ENCODE assay signal across 8 mouse cellular contexts in genomic region chr5:32136301-32136863, GRCm38 (mm10). TPM values are rescaled to one million over a fixed set of nuclear protein-coding genes. Genes with fewer than 3 reads are reported as not detected.
DNase-seq lines count a peak whose midpoint lies in the region; ATAC-seq and TF ChIP-seq lines count a peak whose summit lies in the region.

No protein-coding gene starts in this region.

- under 1% methylated on average over 54 of the region's 63 CpGs for WGBS in intestine, postnatal 0 days
- WGBS in limb, embryonic 14.5 days, result under 1% methylated on average over 48 of the region's 63 CpGs
- 0% methylated on average over 57 of the region's 63 CpGs for WGBS in midbrain, embryonic 16.5 days
- WGBS in stomach, embryonic 14.5 days, result under 1% methylated on average over 52 of the region's 63 CpGs

- H3K27me3 ChIP-seq in intestine, postnatal 0 days (replicated peaks; ENCODE audit: control insufficient read depth, insufficient read depth, low read length), result no peaks in the 10 kb centered on the region
- H3K27me3 ChIP-seq in limb, embryonic 14.5 days (ENCODE audit: control insufficient read depth, insufficient read depth, low read length), result no peaks in the 10 kb centered on the region
- peaks cover 41% of the 10 kb centered on the region for H3K27me3 ChIP-seq in midbrain, embryonic 16.5 days (ENCODE audit: control insufficient read depth, insufficient read depth, low read depth, low read length)
- H3K27me3 ChIP-seq in stomach, embryonic 14.5 days (ENCODE audit: control insufficient read depth, insufficient read depth, low read length), result no peaks in the 10 kb centered on the region

- H3K9ac ChIP-seq in intestine, postnatal 0 days (ENCODE audit: low read depth, low read length), result peak overlapping the region; percentile 92
- peak overlapping the region; percentile 67 for H3K9ac ChIP-seq in limb, embryonic 14.5 days (ENCODE audit: low read depth, low read length, severe bottlenecking)
- peak overlapping the region; percentile 77 for H3K9ac ChIP-seq in midbrain, embryonic 16.5 days (ENCODE audit: low read depth, low read length)
- peak overlapping the region; percentile 97 for H3K9ac ChIP-seq in stomach, embryonic 14.5 days (replicated peaks; ENCODE audit: low read depth, low read length)

- 0 out of 2 replicates have a peak, but pooled peaks have one; percentile 1 for ATAC-seq in granulocyte monocyte progenitor cell, adult 5-6 weeks (replicated peaks; ENCODE audit: poor library complexity, severe bottlenecking)
- no peak for ATAC-seq in intestine, postnatal 0 days
- ATAC-seq in limb, embryonic 14.5 days (ENCODE audit: low FRiP score, low read depth), result no peak
- no peak for ATAC-seq in midbrain, embryonic 16.5 days
- ATAC-seq in stomach, embryonic 14.5 days (ENCODE audit: insufficient number of reproducible peaks, insufficient read depth, low FRiP score, low read depth), result no peak

- no peaks in the 10 kb centered on the region for H3K36me3 ChIP-seq in intestine, postnatal 0 days (ENCODE audit: control insufficient read depth, insufficient read depth)
- no peaks in the 10 kb centered on the region for H3K36me3 ChIP-seq in limb, embryonic 14.5 days (ENCODE audit: control insufficient read depth, insufficient read depth, low read length)
- no peaks in the 10 kb centered on the region for H3K36me3 ChIP-seq in midbrain, embryonic 16.5 days (ENCODE audit: control insufficient read depth, insufficient read depth, low read length)
- H3K36me3 ChIP-seq in stomach, embryonic 14.5 days (ENCODE audit: control insufficient read depth, insufficient read depth, low read length), result no peaks in the 10 kb centered on the region; the same call in 1 of the 2 replicates

- H3K4me2 ChIP-seq in intestine, postnatal 0 days (replicated peaks; ENCODE audit: low read depth), result peak overlapping the region; percentile 86
- H3K4me2 ChIP-seq in limb, embryonic 14.5 days (replicated peaks; ENCODE audit: low read depth, low read length, severe bottlenecking), result peak overlapping the region; percentile 82
- peak overlapping the region; percentile 97 for H3K4me2 ChIP-seq in midbrain, embryonic 16.5 days (ENCODE audit: low read length)
- peak overlapping the region; percentile 72 for H3K4me2 ChIP-seq in stomach, embryonic 14.5 days (replicated peaks; ENCODE audit: low read depth, low read length)

- peaks cover 5% of the 10 kb centered on the region; the same call in 1 of the 2 replicates for H3K4me1 ChIP-seq in cortical plate, adult 2 months (ENCODE audit: control insufficient read depth, insufficient read depth, low read length)
- peaks cover 5% of the 10 kb centered on the region; the same call in 1 of the 2 replicates for H3K4me1 ChIP-seq in intestine, postnatal 0 days (replicated peaks; ENCODE audit: control insufficient read depth, insufficient read depth, low read length)
- H3K4me1 ChIP-seq in limb, embryonic 14.5 days (ENCODE audit: control insufficient read depth, insufficient read depth, low read length), result peaks cover 18% of the 10 kb centered on the region
- peaks cover 18% of the 10 kb centered on the region for H3K4me1 ChIP-seq in midbrain, embryonic 16.5 days (ENCODE audit: control insufficient read depth, insufficient read depth, low read length)
- H3K4me1 ChIP-seq in stomach, embryonic 14.5 days (ENCODE audit: control insufficient read depth, insufficient read depth, low read length), result peaks cover 21% of the 10 kb centered on the region; the same call in 1 of the 2 replicates

- DNase-seq in left cerebral cortex, adult 18-20 months (ENCODE audit: low spot score in 2 of 2), result peak; percentile 39 to 58
- DNase-seq in left cerebral cortex, adult 11 months (ENCODE audit: low spot score), result no peak
- peak; percentile 38 for DNase-seq in limb, embryonic 14.5 days (ENCODE audit: low spot score)

- H3K9me3 ChIP-seq in intestine, postnatal 0 days (ENCODE audit: control insufficient read depth), result no peaks in the 10 kb centered on the region
- H3K9me3 ChIP-seq in limb, embryonic 14.5 days (ENCODE audit: control insufficient read depth, low read length), result no peaks in the 10 kb centered on the region
- no peaks in the 10 kb centered on the region for H3K9me3 ChIP-seq in midbrain, embryonic 16.5 days (replicated peaks; ENCODE audit: control insufficient read depth, low read length, poor library complexity, severe bottlenecking)
- no peaks in the 10 kb centered on the region for H3K9me3 ChIP-seq in stomach, embryonic 14.5 days (ENCODE audit: control insufficient read depth, low read depth, low read length)

- no peak for TF ChIP-seq CTCF in cortical plate, adult 2 months (IDR thresholded peaks at IDR 0.05; ENCODE audit: extremely low read depth, insufficient read depth, low read length)
- no peak; the same call in 1 of the 2 replicates for TF ChIP-seq CTCF in intestine, postnatal 0 days (IDR thresholded peaks at IDR 0.05; ENCODE audit: low read depth)

- peak overlapping the region; percentile 75 for H3K27ac ChIP-seq in cortical plate, adult 2 months (ENCODE audit: insufficient read depth, low read length)
- H3K27ac ChIP-seq in intestine, postnatal 0 days (ENCODE audit: low read depth, low read length), result peak overlapping the region; percentile 97
- H3K27ac ChIP-seq in limb, embryonic 14.5 days (replicated peaks; ENCODE audit: low read depth, low read length), result peak overlapping the region; percentile 95
- peak overlapping the region; percentile 72 for H3K27ac ChIP-seq in midbrain, embryonic 16.5 days (ENCODE audit: low read length)
- peak overlapping the region; percentile 100 for H3K27ac ChIP-seq in stomach, embryonic 14.5 days (ENCODE audit: low read length)

- H3K4me3 ChIP-seq in cortical plate, adult 2 months (ENCODE audit: insufficient read depth, low read length), result peak overlapping the region; percentile 33
- peak overlapping the region; percentile 73 for H3K4me3 ChIP-seq in intestine, postnatal 0 days (ENCODE audit: low read depth, low read length)
- peak overlapping the region; percentile 63 for H3K4me3 ChIP-seq in limb, embryonic 14.5 days (replicated peaks; ENCODE audit: low read length)
- H3K4me3 ChIP-seq in midbrain, embryonic 16.5 days (ENCODE audit: low read depth, low read length), result peak overlapping the region; percentile 68
- peak overlapping the region; percentile 84 for H3K4me3 ChIP-seq in stomach, embryonic 14.5 days (ENCODE audit: low read depth, low read length)

- TF ChIP-seq POLR2A in cortical plate, adult 2 months (IDR thresholded peaks at IDR 0.05; ENCODE audit: extremely low read depth, insufficient read depth, low read length), result no peak
- TF ChIP-seq POLR2A in limb, embryonic 14.5 days (IDR thresholded peaks at IDR 0.05; ENCODE audit: borderline replicate concordance, extremely low read depth, insufficient read depth, insufficient read length), result no peak

RNA-seq across cellular contexts. Expression of gene Fosl2, which starts 0.8 kb away (rescaled TPM):
- 10 to 100 TPM; 42.4 to 87.8 TPM for total RNA-seq in left cerebral cortex, adult 18-20 months (2021)
- polyA plus RNA-seq in cortical plate, adult 2 months (2012; rRNA removed), result 11.6 and 13.1 TPM in 2 replicates
- total RNA-seq in granulocyte monocyte progenitor cell, adult 5-6 weeks (2014; fragmentation: Nextera tagmentation), result 23.4 and 24.7 TPM in 2 replicates
- 9.1 and 11.2 TPM in 2 replicates for total RNA-seq in granulocyte monocyte progenitor cell, adult 5-6 weeks (2017)
- 5.8 and 5.9 TPM in 2 replicates for polyA plus RNA-seq in intestine, postnatal 0 days (2015; fragmentation: Nextera tagmentation; extraction: Ambion mirVana)
- polyA plus RNA-seq in limb, embryonic 14.5 days (2012; rRNA removed), result 11.6 and 13.6 TPM in 2 replicates
- polyA plus RNA-seq in limb, embryonic 14.5 days (2014; fragmentation: Nextera tagmentation; extraction: Ambion mirVana), result 7.1 and 8.8 TPM in 2 replicates
- 0.37 and 0.55 TPM in 2 replicates for polyA plus RNA-seq in midbrain, embryonic 16.5 days (2015; fragmentation: Nextera tagmentation; extraction: Ambion mirVana)
- polyA plus RNA-seq in stomach, embryonic 14.5 days (2014; fragmentation: Nextera tagmentation; extraction: Ambion mirVana), result 15.8 and 16.5 TPM in 2 replicates

Comparison
In these comparisons a context has a peak if more than half of its experiments do, and no peak if none do; other contexts are left out.
1. H3K4me3 ChIP-seq: peak in every context shown above with its lines; median percentile 84 in stomach, embryonic 14.5 days; 73 in intestine, postnatal 0 days; 68 in midbrain, embryonic 16.5 days; 63 in limb, embryonic 14.5 days; 33 in cortical plate, adult 2 months.